Mouse (Mus musculus): ENCODE measurements around the gene Frem1. TPM values are rescaled to one million over a fixed set of nuclear protein-coding genes. Genes with fewer than 3 reads are reported as not detected.

Frem1 gene
- total RNA-seq, 2 experiments from 2014 or later: 1.9 to 2.0 TPM

DNA sequence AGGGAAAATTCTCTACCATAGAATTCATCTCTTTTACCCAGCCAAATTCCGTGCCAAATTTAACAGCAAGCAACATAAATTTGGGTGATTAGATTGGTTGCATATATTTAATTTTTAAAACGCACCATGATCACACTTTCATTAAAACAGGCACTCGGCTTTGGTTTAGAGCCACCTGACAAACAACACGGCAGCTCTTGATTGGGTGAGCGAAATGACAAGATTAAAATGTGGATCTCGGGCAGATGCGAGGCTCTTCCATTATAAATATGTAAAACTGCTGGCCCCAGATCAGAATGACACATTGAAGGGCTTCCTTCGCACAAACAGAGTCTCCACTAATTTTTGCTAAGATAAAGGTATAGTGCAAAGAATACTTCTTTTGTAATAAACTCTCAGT lies 105.4 kb downstream of the Frem1 start:
- DNase-seq (ENCODE audit: extremely low spot score in 1 of 2, low spot score in 2 of 2): no peak
- H3K4me3 ChIP-seq: no peak overlapping the region
- intact Hi-C loops (cut with DNase I): loop anchor here (2.0 kb wide), 1 partner anchor 232 kb away; no protein-coding TSS in a partner anchor
- H3K27ac ChIP-seq: peak overlapping the region; percentile 66
- no peak for TF ChIP-seq CTCF (IDR thresholded peaks at IDR 0.05)

DNA sequence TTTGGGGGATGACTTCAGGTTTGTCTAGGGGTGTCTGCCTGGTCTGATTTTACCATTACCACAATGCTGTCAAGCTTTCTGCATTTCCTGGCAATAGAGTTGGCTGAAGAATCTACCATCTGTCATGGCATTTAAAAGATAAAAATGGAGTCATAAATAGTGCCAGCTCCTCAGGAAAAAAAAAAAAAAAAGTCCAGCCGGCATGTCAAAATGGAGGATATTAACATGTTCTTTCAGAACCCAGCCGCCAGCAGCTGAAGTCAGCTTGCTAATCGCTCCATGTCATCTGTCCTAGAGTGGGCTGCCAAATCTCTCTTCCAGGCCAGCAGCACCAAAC lies 105.9 kb downstream of the Frem1 start:
- intact Hi-C loops (cut with DNase I): loop anchor here (2.0 kb wide), 1 partner anchor 233 kb away; no protein-coding TSS in a partner anchor
- no peak for TF ChIP-seq CTCF (IDR thresholded peaks at IDR 0.05)
- H3K4me3 ChIP-seq: no peak overlapping the region
- peak overlapping the region; percentile 78 for H3K27ac ChIP-seq
- peak in 1 of 2 experiments; percentile 37 for DNase-seq (ENCODE audit: extremely low spot score in 1 of 2, low spot score in 2 of 2)

DNA sequence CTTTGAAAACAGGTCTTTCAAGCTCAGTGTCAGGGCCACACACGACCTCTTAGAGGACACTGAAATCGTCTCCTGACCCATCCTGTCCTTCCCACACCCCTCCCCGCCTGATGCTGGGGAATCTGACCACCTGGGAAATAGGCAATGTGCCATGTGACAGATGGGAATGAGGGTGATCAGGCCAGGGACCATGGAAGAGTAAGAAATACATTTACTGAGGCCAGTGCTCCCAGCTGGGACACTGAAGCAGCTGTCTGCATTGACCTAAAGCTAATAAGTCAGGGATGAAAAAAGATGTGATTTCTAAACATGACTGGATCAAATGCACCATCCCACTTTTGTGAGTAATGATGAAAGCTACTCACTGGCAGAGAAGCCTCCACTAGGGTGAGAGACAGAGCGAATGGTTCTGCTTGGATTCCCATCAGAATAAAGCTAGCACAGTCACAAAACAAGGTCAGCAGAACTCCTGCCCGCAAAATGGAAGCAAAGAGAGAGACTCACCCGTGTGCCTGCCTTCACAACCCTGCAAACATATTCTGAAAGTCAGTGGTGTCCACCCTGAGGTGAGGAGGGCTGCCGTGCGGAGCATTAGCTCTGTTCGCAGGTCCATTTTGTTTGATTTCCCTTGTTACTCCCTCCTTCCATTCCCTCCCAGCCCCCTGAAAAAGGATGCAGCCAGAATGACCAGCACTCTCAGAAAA lies 106.4 kb downstream of the Frem1 start:
- DNase-seq (ENCODE audit: extremely low spot score in 1 of 2, low spot score in 2 of 2): no peak
- intact Hi-C loops (cut with DNase I): loop anchor here (2.0 kb wide), 1 partner anchor 233 kb away; no protein-coding TSS in a partner anchor
- H3K4me3 ChIP-seq: no peak overlapping the region
- TF ChIP-seq CTCF (IDR thresholded peaks at IDR 0.05): peak; percentile 2; the same call in 1 of the 2 replicates
- peak overlapping the region; percentile 78 for H3K27ac ChIP-seq

DNA sequence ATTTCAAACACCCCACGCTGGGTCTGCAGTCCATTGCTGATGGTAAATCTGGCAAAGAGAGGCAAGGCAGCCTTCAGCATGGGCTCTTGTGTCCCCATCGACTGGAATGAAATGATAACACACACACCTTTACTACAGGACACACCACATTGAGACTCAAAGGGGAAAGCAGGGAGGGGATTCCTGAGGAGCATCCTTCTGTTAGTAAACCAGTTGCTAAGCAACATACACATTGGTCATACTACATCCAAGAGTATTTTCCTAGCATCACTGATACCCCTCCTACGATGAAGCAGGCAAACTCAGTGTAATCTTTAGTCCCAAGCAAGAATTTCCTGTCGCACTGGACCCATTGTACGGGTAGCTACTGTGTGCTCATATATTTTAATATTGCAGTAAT lies 111.5 kb downstream of the Frem1 start:
- intact Hi-C loops (cut with DNase I): no loop called here
- DNase-seq (ENCODE audit: extremely low spot score in 1 of 2, low spot score in 2 of 2): no peak
- Histone ChIP-seq H3K27ac (no peak overlapping the region), H3K4me3 (no peak overlapping the region)
- no peak for TF ChIP-seq CTCF (IDR thresholded peaks at IDR 0.05)

DNA sequence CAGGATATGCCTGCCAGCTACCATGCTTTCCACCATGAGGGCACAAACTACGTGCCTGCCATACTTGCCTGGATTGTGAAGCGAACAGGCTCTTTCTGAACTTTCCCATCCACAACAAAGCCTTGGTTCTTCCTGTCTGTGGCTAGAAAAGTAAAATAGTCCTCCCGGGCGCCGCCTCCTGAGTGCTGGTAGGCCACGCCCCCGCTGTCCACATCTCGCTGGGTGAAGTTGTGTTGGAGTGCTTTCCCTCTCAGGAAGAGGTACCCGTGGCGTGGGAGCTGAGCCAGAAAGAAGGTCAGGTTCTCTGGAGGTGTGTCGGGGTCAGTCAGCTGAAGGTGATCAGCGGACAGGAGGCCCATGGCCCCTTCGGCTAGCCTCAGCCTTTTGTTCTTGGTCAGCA lies 111.9 kb downstream of the Frem1 start:
- no peak overlapping the region for H3K27ac ChIP-seq
- no peak overlapping the region for H3K4me3 ChIP-seq
- DNase-seq (ENCODE audit: extremely low spot score in 1 of 2, low spot score in 2 of 2): no peak
- TF ChIP-seq CTCF (IDR thresholded peaks at IDR 0.05): no peak
- intact Hi-C loops (cut with DNase I): no loop called here

DNA sequence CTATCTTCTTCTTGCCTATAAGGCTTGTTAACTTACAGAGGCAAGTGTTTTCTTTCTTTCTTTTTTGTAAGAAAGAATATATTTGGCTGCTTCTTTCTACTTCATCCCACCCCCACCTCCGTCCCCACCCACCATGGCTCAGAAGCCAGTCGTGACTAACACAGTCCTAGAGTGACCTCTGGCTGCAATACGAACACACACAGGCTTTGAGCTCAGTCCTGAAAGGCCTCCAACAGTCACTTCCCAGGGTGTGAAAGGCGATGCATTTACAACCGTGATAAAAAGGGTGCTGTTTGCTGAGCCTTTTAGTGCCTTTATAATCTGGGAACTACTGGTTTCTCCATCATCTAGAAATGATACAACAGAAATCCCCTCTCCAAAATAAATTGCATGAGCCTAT lies 117.8 kb downstream of the Frem1 start:
- TF ChIP-seq CTCF (IDR thresholded peaks at IDR 0.05): peak; percentile 43
- H3K27ac ChIP-seq: peak overlapping the region; percentile 73
- no peak for DNase-seq (ENCODE audit: extremely low spot score in 1 of 2, low spot score in 2 of 2)
- intact Hi-C loops (cut with DNase I): loop anchor here (1.0 to 10.0 kb wide), 6 partner anchors 77 to 1760 kb away; partner anchors contain the start of gene Zdhhc21
- H3K4me3 ChIP-seq: peak overlapping the region; percentile 39

DNA sequence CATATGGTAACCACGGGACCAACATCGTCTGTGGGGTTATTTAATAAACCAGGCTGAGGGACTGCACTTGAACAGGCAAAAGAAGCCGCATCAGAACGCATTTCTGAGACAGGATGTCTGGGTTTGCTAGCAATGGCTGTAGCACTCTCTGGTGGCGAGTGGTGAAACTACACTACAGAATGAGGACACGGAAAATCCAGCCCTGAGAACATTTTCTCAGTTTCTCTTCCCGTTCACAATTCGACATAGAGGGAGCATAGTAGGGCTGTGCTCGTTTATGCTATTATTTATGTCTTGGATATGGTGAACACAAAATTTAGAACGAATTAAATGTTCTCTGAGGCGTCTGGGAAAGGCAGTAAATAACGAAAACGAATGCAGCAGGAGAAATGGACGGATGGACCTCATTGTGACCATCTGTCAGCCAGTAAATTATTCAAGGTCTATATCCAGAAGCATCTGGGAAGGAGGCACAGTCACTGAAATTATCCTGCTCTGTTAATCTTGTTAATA lies 118.4 kb downstream of the Frem1 start:
- intact Hi-C loops (cut with DNase I): loop anchor here (1.0 to 10.0 kb wide), 7 partner anchors 76 to 1759 kb away; partner anchors contain the start of gene Zdhhc21
- DNase-seq (ENCODE audit: extremely low spot score in 1 of 2, low spot score in 2 of 2): peak; percentile 73 to 85
- peak; percentile 95 for TF ChIP-seq CTCF (IDR thresholded peaks at IDR 0.05)
- peak overlapping the region; percentile 73 for H3K27ac ChIP-seq
- H3K4me3 ChIP-seq: peak overlapping the region; percentile 39

DNA sequence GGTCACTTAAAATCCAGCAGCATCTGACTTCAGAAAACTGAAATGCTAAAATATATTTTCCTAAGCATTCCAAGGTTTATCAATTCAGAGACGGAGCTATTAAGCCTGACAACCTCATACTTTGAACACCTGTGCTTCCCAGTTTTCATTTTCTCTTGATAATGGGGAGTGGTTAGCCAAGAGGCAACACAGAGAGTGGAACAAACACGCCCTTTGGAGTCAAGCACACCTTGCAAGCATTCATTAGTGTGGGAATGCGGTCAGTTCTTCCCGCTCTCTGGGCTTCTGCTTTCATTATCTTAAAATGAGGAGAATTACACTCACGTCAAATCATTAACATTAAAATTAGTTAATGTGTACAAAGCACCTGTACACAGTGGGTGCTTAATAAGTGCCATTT lies 122.1 kb downstream of the Frem1 start:
- intact Hi-C loops (cut with DNase I): loop anchor here (5.0 to 10.0 kb wide), 5 partner anchors 73 to 1755 kb away; partner anchors contain the start of gene Zdhhc21
- TF ChIP-seq CTCF (IDR thresholded peaks at IDR 0.05): no peak
- DNase-seq (ENCODE audit: extremely low spot score in 1 of 2, low spot score in 2 of 2): no peak
- no peak overlapping the region for H3K4me3 ChIP-seq
- H3K27ac ChIP-seq: no peak overlapping the region

DNA sequence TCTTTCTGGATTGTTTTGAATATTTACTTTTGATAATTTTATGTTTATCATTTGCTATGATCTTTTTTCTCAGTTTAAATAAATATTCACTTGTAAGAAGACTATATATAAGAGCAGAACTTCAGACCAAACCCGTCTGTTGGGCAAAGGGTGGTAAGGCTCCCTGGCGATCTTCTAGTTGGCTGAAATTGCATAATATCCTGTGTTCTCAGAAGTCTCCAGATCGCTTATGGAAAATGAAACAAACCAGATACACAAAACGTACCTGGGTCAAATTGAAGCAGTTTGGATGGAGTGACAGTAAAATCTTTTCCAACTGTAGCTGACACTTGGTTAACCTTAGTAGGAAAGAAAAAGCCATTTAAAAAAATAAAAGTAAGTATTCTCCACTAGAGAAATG lies 130.2 kb downstream of the Frem1 start:
- no peak overlapping the region for H3K4me3 ChIP-seq
- no peak for TF ChIP-seq CTCF (IDR thresholded peaks at IDR 0.05)
- no peak for DNase-seq (ENCODE audit: extremely low spot score in 1 of 2, low spot score in 2 of 2)
- no peak overlapping the region for H3K27ac ChIP-seq
- intact Hi-C loops (cut with DNase I): no loop called here

DNA sequence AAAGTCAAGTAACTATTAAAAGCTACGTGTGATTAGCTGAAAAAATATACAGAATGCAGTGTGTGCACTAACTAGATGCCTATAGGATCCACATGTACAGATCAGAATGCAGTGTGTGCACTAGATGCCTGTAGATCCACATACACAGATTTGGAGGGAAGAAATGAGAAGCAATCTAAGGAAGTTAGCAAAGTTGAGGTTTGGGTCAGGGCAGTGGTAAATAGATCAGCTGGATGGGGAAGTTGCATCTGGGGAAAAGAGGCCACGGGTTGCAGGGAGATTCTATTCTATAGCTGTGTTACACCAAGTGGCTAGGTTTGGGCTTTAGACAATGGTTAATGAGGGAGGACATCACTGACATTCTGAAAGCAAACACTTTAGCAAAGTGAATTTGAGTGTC lies 133.5 kb downstream of the Frem1 start:
- TF ChIP-seq CTCF (IDR thresholded peaks at IDR 0.05): no peak
- DNase-seq (ENCODE audit: extremely low spot score in 1 of 2, low spot score in 2 of 2): no peak
- no peak overlapping the region for H3K27ac ChIP-seq
- intact Hi-C loops (cut with DNase I): loop anchor here (5.0 kb wide), 1 partner anchor 61 kb away; the partner anchor contains the start of gene Zdhhc21
- no peak overlapping the region for H3K4me3 ChIP-seq

DNA sequence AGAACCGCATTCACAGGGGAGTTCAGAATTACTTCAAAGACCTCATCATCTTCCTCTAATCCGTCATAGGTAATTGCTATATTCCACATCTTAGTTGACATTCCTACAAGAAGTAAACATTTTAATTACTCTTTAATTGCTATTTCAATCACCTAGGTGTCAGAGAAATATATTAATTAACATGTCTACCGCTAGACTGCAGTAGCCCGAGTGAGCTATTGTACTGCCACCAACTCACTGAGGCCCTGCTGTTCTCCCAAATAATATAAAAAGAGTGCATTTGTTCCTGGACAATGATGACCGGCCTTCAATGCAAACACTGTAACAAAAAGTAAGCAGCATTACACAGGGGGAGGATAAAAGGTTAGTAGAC lies 135.5 kb downstream of the Frem1 start:
- intact Hi-C loops (cut with DNase I): loop anchor here (5.0 kb wide), 1 partner anchor 59 kb away; the partner anchor contains the start of gene Zdhhc21

DNA sequence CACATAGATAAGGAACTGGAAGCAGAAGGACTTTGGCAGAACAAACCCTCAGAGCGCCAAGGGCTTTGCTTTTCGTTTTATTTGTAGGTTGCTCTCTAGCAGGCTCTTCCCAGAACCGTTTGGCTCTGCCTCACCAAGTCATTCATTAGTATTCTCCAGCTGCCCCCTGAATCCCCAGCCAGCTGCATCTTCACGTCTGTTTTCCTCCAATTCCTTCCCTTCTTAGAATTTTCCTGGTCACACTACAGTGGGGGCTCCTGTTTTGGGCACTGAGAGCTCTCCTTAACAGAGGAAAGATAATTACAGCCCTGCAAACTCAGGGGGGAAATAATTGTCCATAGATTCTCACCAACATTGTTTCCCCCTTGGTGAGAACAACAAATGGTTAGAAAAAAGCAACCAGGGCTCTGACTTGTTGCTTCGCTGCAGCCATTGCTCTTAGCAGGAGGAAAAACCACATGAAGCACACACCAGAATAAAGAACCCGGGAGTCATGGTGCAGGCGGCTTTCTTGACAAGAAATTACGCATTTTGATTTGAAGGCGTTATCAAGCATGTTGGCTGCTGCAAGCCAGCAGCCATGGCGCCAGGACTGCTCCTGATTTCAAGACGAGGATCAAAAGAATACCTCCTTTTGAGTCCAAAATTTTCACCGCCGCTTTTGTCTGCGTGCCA lies 136.0 kb downstream of the Frem1 start:
- peak overlapping the region; percentile 1 for H3K4me3 ChIP-seq
- no peak for TF ChIP-seq CTCF (IDR thresholded peaks at IDR 0.05)
- no peak for DNase-seq (ENCODE audit: extremely low spot score in 1 of 2, low spot score in 2 of 2)
- 0 out of 2 replicates have a peak overlapping the region, but pooled peaks have one; percentile 15 for H3K27ac ChIP-seq
- intact Hi-C loops (cut with DNase I): loop anchor here (5.0 kb wide), 1 partner anchor 59 kb away; the partner anchor contains the start of gene Zdhhc21

More for the DNA sequence above, 135.5 kb downstream of the Frem1 start:
- Histone ChIP-seq H3K4me3 (peak overlapping the region; percentile 1; the same call in 1 of the 2 replicates), H3K27ac (0 out of 2 replicates have a peak overlapping the region, but pooled peaks have one; percentile 15)
- TF ChIP-seq CTCF (IDR thresholded peaks at IDR 0.05): no peak
- DNase-seq (ENCODE audit: extremely low spot score in 1 of 2, low spot score in 2 of 2): no peak

Measured in left cerebral cortex, adult 2 months (tissue).